32 mouse cellular contexts compared by ENCODE assay signal in the genomic region with DNA sequence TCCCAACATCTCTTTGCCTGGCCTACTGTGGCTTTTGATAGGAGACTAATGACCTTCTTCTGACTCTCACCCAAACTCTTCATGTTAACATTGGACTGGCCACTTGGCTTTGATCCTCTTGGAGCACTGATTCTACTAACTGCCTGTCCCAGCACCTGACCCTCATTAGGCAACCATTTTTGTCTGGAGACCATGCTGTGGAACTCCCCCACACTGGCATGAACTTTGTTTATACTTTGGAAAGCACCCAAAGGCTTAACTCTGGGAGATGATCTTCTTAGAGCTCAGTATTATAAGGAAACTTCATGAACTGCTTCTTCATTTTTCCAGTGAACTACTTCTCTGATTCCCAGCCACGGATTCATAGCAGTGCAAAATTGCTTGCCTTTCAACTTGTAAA. TPM values are rescaled to one million over a fixed set of nuclear protein-coding genes. Genes with fewer than 3 reads are reported as not detected.
DNase-seq lines count a peak whose midpoint lies in the region; ATAC-seq and TF ChIP-seq lines count a peak whose summit lies in the region.
"Had no signal": no experiment of that assay in that cellular context is flagged by ENCODE, and none has a peak within 500 bp of the region (broad histone marks: within the 10 kb centered on the region; RNA-seq: fewer than 3 reads in every experiment).

No protein-coding gene starts in this region.

- no peak for TF ChIP-seq POLR2A in liver, adult 2 months (IDR thresholded peaks at IDR 0.05; ENCODE audit: extremely low read depth, insufficient read depth, low read length)

- no peak for TF ChIP-seq CTCF in liver, adult 2 months (IDR thresholded peaks at IDR 0.05; ENCODE audit: low read depth, low read length)

- H3K27ac ChIP-seq in liver, adult 2 months (replicated peaks; ENCODE audit: insufficient read depth, low read depth, low read length) = no peak overlapping the region
- H3K27ac ChIP-seq in liver, embryonic 11.5 days (ENCODE audit: low read depth, low read length) = no peak overlapping the region
- H3K27ac ChIP-seq: embryonic facial prominence, embryonic 10.5 days; embryonic facial prominence, embryonic 13.5 days; forebrain, embryonic 10.5 days; forebrain, embryonic 13.5 days; gastrocnemius, adult 2 months; heart, adult 2 months; heart, embryonic 10.5 days; heart, embryonic 13.5 days; hindbrain, embryonic 12.5 days; hindbrain, embryonic 15.5 days had no signal

- H3K9me3 ChIP-seq in liver, embryonic 11.5 days (ENCODE audit: control insufficient read depth, low read length) = no peaks in the 10 kb centered on the region
- H3K9me3 ChIP-seq: embryonic facial prominence, embryonic 10.5 days; embryonic facial prominence, embryonic 13.5 days; forebrain, embryonic 10.5 days; forebrain, embryonic 13.5 days; heart, embryonic 10.5 days; heart, embryonic 13.5 days; hindbrain, embryonic 12.5 days; hindbrain, embryonic 15.5 days had no signal

- H3K36me3 ChIP-seq in liver, adult 2 months (ENCODE audit: control insufficient read depth, insufficient read depth, low read length) = no peaks in the 10 kb centered on the region
- no peaks in the 10 kb centered on the region for H3K36me3 ChIP-seq in liver, embryonic 11.5 days (ENCODE audit: control insufficient read depth, insufficient read depth, low read length)
- H3K36me3 ChIP-seq: embryonic facial prominence, embryonic 10.5 days; embryonic facial prominence, embryonic 13.5 days; forebrain, embryonic 10.5 days; heart, embryonic 10.5 days; heart, embryonic 13.5 days; hindbrain, embryonic 12.5 days; hindbrain, embryonic 15.5 days had no signal

- H3K4me3 ChIP-seq in liver, adult 2 months (ENCODE audit: insufficient read depth, low read depth, low read length) = no peak overlapping the region
- no peak overlapping the region for H3K4me3 ChIP-seq in liver, embryonic 11.5 days (ENCODE audit: low read depth, low read length)
- H3K4me3 ChIP-seq: embryonic facial prominence, embryonic 10.5 days; embryonic facial prominence, embryonic 13.5 days; erythroblast, embryonic 14.5 days; forebrain, embryonic 10.5 days; forebrain, embryonic 13.5 days; gastrocnemius, adult 2 months; heart, adult 2 months; heart, embryonic 10.5 days; heart, embryonic 13.5 days; hindbrain, embryonic 12.5 days; hindbrain, embryonic 15.5 days had no signal

- DNase-seq in gastrocnemius, adult 18-20 months (ENCODE audit: low spot score) = peak; percentile 4
- DNase-seq in gastrocnemius, postnatal 14 days = no peak
- DNase-seq in liver, adult 2 months (ENCODE audit: extremely low read depth, low read depth, low spot score) = peak; percentile 22
- DNase-seq in liver, embryonic 11.5 days (ENCODE audit: low spot score) = no peak
- DNase-seq in fat pad, adult 2 months (ENCODE audit: extremely low read depth, low read depth, low spot score) = peak; percentile 50
- DNase-seq in cerebellum, postnatal 4 days (ENCODE audit: low spot score in 2 of 2) = no peak
- no peak for DNase-seq in kidney, adult 18-20 months
- DNase-seq: adrenal gland, adult 2 months; adrenal gland, postnatal 14 days; cerebellum, adult 11 months; cerebellum, adult 2 months; cerebellum, adult 9-11 months; cerebellum, postnatal 25 days; embryo, embryonic 11 days; gastrocnemius, adult 2 months; gastrocnemius, postnatal 36 days; heart, adult 2 months; heart, postnatal 14 days had no signal

- H3K79me2 ChIP-seq in liver, adult 2 months (ENCODE audit: control insufficient read depth, insufficient read depth, low read length) = no peaks in the 10 kb centered on the region

- no peaks in the 10 kb centered on the region for H3K4me1 ChIP-seq in liver, adult 2 months (ENCODE audit: control insufficient read depth, insufficient read depth, low read length)
- no peaks in the 10 kb centered on the region for H3K4me1 ChIP-seq in liver, embryonic 11.5 days (replicated peaks; ENCODE audit: control insufficient read depth, insufficient read depth, low read length)
- H3K4me1 ChIP-seq: embryonic facial prominence, embryonic 10.5 days; embryonic facial prominence, embryonic 13.5 days; forebrain, embryonic 10.5 days; forebrain, embryonic 13.5 days; heart, embryonic 10.5 days; heart, embryonic 13.5 days; hindbrain, embryonic 12.5 days; hindbrain, embryonic 15.5 days had no signal

- intact Hi-C loops in gastrocnemius, postnatal 14 days (cut with DNase I; ENCODE audit: low total_unique reads) = no loop called here

- ATAC-seq in liver, embryonic 11.5 days (replicated peaks; ENCODE audit: low FRiP score) = no peak
- ATAC-seq: forebrain, embryonic 13.5 days; forebrain, embryonic 16.5 days; Patski had no signal

- H3K27me3 ChIP-seq in liver, adult 2 months (ENCODE audit: control insufficient read depth, insufficient read depth, low read length) = no peaks in the 10 kb centered on the region
- H3K27me3 ChIP-seq in liver, embryonic 11.5 days (replicated peaks; ENCODE audit: control insufficient read depth, insufficient read depth, low read length) = no peaks in the 10 kb centered on the region
- H3K27me3 ChIP-seq: forebrain, embryonic 13.5 days; heart, embryonic 13.5 days; hindbrain, embryonic 12.5 days; hindbrain, embryonic 15.5 days had no signal

- H3K4me2 ChIP-seq in liver, embryonic 11.5 days = no peak overlapping the region
- H3K4me2 ChIP-seq: embryonic facial prominence, embryonic 13.5 days; forebrain, embryonic 13.5 days; heart, embryonic 13.5 days; hindbrain, embryonic 12.5 days; hindbrain, embryonic 15.5 days had no signal

- WGBS in liver, adult 2 months = 64% methylated on average over 1 of the region's 1 CpGs
- WGBS in liver, embryonic 11.5 days = 65% methylated on average over 1 of the region's 1 CpGs

- H3K9ac ChIP-seq in liver, adult 2 months (ENCODE audit: low read depth, low read length) = no peak overlapping the region
- H3K9ac ChIP-seq in liver, embryonic 11.5 days (ENCODE audit: low read depth, low read length) = no peak overlapping the region
- H3K9ac ChIP-seq: embryonic facial prominence, embryonic 13.5 days; forebrain, embryonic 13.5 days; heart, embryonic 13.5 days; hindbrain, embryonic 12.5 days; hindbrain, embryonic 15.5 days had no signal

RNA-seq across cellular contexts. Expression of a gene that starts 56.6 kb away (rescaled TPM):
- not detected for total RNA-seq in gastrocnemius, adult 18-20 months (2021)
- total RNA-seq in gastrocnemius, postnatal 14 days (2021) = not detected
- 0.65 and 0.87 TPM in 2 replicates for total RNA-seq in liver, adult 2 months (2014; rRNA removed)
- 0.05 and 0.07 TPM in 2 replicates for polyA plus RNA-seq in liver, adult 2 months (2012; rRNA removed)
- polyA plus RNA-seq in liver, embryonic 11.5 days (2014; fragmentation: Nextera tagmentation; extraction: Ambion mirVana) = 0.11 TPM in 1 of 2 replicates, not detected in the other
- total RNA-seq: ES-E14; gastrocnemius, adult 2 months had no signal
- polyA plus RNA-seq: adrenal gland, adult 2 months; cerebellum, adult 2 months; cortical plate, adult 2 months; embryonic facial prominence, embryonic 10.5 days; erythroblast, embryonic 14.5 days; forebrain, embryonic 10.5 days; forebrain, embryonic 13.5 days; forebrain, embryonic 16.5 days; heart, embryonic 10.5 days; heart, embryonic 13.5 days; hindbrain, embryonic 12.5 days; hindbrain, embryonic 15.5 days; intestine, embryonic 14.5 days; Patski had no signal

Comparison
In these comparisons a context has a peak if more than half of its experiments do, and no peak if none do; other contexts are left out.
1. DNase-seq: peak in gastrocnemius, adult 18-20 months (single experiment), liver, adult 2 months (single experiment) and fat pad, adult 2 months (single experiment); none in gastrocnemius, postnatal 14 days (single experiment), liver, embryonic 11.5 days (single experiment), cerebellum, postnatal 4 days (0 of 2) and kidney, adult 18-20 months (single experiment).